Mouse (Mus musculus) thymus, postnatal 0 days (tissue): ENCODE results near the gene Swap70. TPM values are rescaled to one million over a fixed set of nuclear protein-coding genes. Genes with fewer than 3 reads are reported as not detected.

Source experiments
- DNase-seq: peaks from one replicate; pipeline ENCODE4 v3.0.0-alpha.2; 2015; ENCODE audit warnings: low spot score
- polyA plus RNA-seq: library from polyadenylated mRNA; unstranded; fragments of >200 nt; fragmentation: Nextera tagmentation; extraction: Ambion mirVana; gene quantifications from 2 replicates; pipeline ENCODE4 v1.2.1, GENCODE M21; 2015

Gene Swap70
- polyA plus RNA-seq, 1 experiment from 2014 or later = 25.5 TPM

- DNase-seq = peak; percentile 53
Measured at GRCm38 (mm10) chr7:110237451-110237836, 15.9 kb downstream of the Swap70 start.

GRCm38 (mm10) chr7:110237837-110238451 lies 16.4 kb downstream of the Swap70 start:
- DNase-seq = no peak

- no peak for DNase-seq
Measured at GRCm38 (mm10) chr7:110239590-110239989, 18.1 kb downstream of the Swap70 start.

GRCm38 (mm10) chr7:110241472-110242289 lies 20.2 kb downstream of the Swap70 start:
- no peak for DNase-seq

GRCm38 (mm10) chr7:110242290-110242581 lies 20.7 kb downstream of the Swap70 start:
- DNase-seq = no peak

- DNase-seq = no peak
Measured at GRCm38 (mm10) chr7:110245128-110245527, 23.6 kb downstream of the Swap70 start.

- DNase-seq = no peak
Measured at GRCm38 (mm10) chr7:110246526-110246925, 25.0 kb downstream of the Swap70 start.

- DNase-seq = no peak
Measured at GRCm38 (mm10) chr7:110247801-110248200, 26.3 kb downstream of the Swap70 start.

GRCm38 (mm10) chr7:110248677-110249076 lies 27.2 kb downstream of the Swap70 start:
- no peak for DNase-seq

GRCm38 (mm10) chr7:110253861-110254260 lies 32.4 kb downstream of the Swap70 start:
- DNase-seq = peak; percentile 21

GRCm38 (mm10) chr7:110254395-110254794 lies 32.9 kb downstream of the Swap70 start:
- peak; percentile 15 for DNase-seq

- no peak for DNase-seq
Measured at GRCm38 (mm10) chr7:110257059-110257458, 35.5 kb downstream of the Swap70 start.

GRCm38 (mm10) chr7:110258196-110258950 lies 36.9 kb downstream of the Swap70 start:
- no peak for DNase-seq

GRCm38 (mm10) chr7:110259966-110260711 lies 38.6 kb downstream of the Swap70 start:
- no peak for DNase-seq

GRCm38 (mm10) chr7:110261807-110262206 lies 40.3 kb downstream of the Swap70 start:
- no peak for DNase-seq

- DNase-seq = no peak
Measured at GRCm38 (mm10) chr7:110262661-110263060, 41.1 kb downstream of the Swap70 start.

GRCm38 (mm10) chr7:110263474-110263873 lies 42.0 kb downstream of the Swap70 start:
- no peak for DNase-seq

GRCm38 (mm10) chr7:110265796-110266195 lies 44.3 kb downstream of the Swap70 start:
- DNase-seq = peak; percentile 80

- DNase-seq = no peak
Measured at GRCm38 (mm10) chr7:110267014-110267413, 45.5 kb downstream of the Swap70 start.

- no peak for DNase-seq
Measured at GRCm38 (mm10) chr7:110267994-110268393, 46.5 kb downstream of the Swap70 start.

- DNase-seq = no peak
Measured at GRCm38 (mm10) chr7:110268511-110268910, 47.0 kb downstream of the Swap70 start.

- DNase-seq = no peak
Measured at GRCm38 (mm10) chr7:110269777-110270176, 48.3 kb downstream of the Swap70 start.
